Mouse (Mus musculus): ENCODE measurements around the gene D11Wsu47e. TPM values are rescaled to one million over a fixed set of nuclear protein-coding genes. Genes with fewer than 3 reads are reported as not detected.

Gene D11Wsu47e
- total RNA-seq, 2 experiments from 2014 or later, result 3.4 to 3.8 TPM

DNA sequence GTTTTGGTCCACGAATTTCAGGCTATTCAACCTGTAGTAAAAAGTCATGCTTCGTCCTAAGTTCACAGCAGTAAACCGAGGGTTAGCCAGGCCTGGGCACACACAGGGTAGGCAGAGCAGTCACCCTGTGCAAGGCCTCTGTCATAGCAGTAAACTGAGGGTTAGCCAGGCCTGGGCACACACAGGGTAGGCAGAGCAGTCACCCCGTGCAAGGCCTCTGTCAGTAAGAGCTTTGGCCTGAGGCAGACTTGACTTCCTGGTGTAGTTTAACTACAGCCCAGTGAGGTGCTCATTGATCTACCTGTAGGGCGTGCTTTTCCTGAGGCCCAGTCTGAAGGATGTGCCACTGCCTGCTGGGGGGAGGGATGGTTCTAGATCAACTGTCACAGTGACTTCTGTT is 7.1 kb downstream of the D11Wsu47e start:
- DNase-seq, result no peak
- intact Hi-C loops (cut with DNase I), result loop anchor here (5.0 kb wide), 1 partner anchor 39 kb away; the partner anchor contains the start of gene Slc39a11

DNA sequence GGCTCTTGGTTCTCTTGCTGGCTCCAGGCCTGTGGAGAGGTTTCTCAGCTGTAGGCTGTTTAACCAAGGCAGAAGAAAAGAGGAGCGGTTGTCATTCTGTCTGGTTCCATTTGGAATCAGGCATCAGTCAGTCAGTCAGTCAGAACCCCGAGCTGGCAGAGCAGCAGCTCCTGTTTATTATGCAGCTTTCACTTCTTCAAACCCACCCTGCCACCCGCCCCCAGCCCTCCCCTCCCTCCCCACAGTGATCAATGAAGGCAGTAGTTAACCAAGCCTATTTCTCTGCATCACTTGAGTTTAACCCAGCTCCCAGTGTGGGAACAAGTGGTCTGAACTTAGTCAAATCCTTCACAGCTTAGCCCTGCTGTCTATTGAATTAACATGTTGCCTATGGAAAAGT is 7.6 kb downstream of the D11Wsu47e start:
- DNase-seq, result no peak
- intact Hi-C loops (cut with DNase I), result loop anchor here (5.0 kb wide), 1 partner anchor 40 kb away; the partner anchor contains the start of gene Slc39a11

- intact Hi-C loops (cut with DNase I), result no loop called here
- DNase-seq, result no peak
Observed at GRCm38 (mm10) chr11:113697571-113697970, 13.4 kb downstream of the D11Wsu47e start.

GRCm38 (mm10) chr11:113698013-113698545 is 13.9 kb downstream of the D11Wsu47e start:
- intact Hi-C loops (cut with DNase I), result no loop called here
- no peak for DNase-seq

DNA sequence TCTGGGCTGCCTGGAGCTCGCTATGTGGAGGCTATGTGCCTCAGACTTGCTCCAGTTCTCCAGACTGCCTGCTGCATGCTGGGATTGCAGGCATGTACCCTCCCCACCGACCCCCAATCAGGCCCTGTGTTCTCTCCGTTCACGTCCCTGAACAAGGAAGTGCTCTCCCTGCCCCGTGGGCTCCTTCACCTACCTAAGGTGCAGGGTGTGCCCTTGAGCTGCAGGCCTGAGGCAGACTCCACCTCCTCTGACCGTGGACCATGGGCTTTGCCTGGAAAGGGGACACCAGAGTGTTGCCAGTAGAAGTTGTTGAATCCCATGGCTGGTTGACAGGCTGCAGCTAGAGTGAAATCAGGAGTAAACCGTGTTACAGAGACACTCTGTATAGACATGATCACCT is 15.4 kb downstream of the D11Wsu47e start:
- intact Hi-C loops (cut with DNase I), result no loop called here

DNA sequence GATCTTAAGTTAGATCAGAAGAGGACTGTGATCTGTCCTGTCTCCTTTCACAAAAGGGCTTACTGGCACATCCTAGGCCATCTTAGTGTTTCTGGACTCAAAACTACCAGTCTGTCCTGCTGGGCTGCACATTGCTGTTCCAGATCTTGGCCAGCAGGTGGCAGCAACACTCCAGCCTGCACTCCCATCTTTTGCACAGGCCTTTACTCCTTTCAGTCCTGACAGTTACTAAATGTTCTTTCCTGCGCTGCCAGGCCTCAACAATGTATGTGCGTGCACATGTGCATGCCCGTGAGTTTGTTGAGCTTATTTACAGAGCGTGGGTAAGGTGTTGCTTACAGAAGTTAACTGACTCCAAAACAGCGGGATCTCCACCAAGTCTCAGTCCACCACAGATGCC is 19.5 kb downstream of the D11Wsu47e start:
- peak; percentile 48 to 77 for DNase-seq
- intact Hi-C loops (cut with DNase I), result no loop called here

More for the DNA sequence above, 15.4 kb downstream of the D11Wsu47e start:
- no peak for DNase-seq

GRCm38 (mm10) chr11:113705966-113706652 is 21.9 kb downstream of the D11Wsu47e start:
- DNase-seq, result no peak
- intact Hi-C loops (cut with DNase I), result no loop called here

- no peak for DNase-seq
- intact Hi-C loops (cut with DNase I), result no loop called here
Observed at GRCm38 (mm10) chr11:113708629-113709213, 24.5 kb downstream of the D11Wsu47e start.

GRCm38 (mm10) chr11:113709272-113709671 is 25.1 kb downstream of the D11Wsu47e start:
- intact Hi-C loops (cut with DNase I), result no loop called here
- no peak for DNase-seq

GRCm38 (mm10) chr11:113709731-113710256 is 25.6 kb downstream of the D11Wsu47e start, which contains the start of gene Cpsf4l:
Cpsf4l (minus strand) TSS chr11:113710017.
- intact Hi-C loops (cut with DNase I), result no loop called here

GRCm38 (mm10) chr11:113710257-113710777 is 26.1 kb downstream of the D11Wsu47e start:
- intact Hi-C loops (cut with DNase I), result no loop called here
- DNase-seq, result no peak

More at GRCm38 (mm10) chr11:113709731-113710256, 25.6 kb downstream of the D11Wsu47e start, which contains the start of gene Cpsf4l:
- DNase-seq, result no peak

DNA sequence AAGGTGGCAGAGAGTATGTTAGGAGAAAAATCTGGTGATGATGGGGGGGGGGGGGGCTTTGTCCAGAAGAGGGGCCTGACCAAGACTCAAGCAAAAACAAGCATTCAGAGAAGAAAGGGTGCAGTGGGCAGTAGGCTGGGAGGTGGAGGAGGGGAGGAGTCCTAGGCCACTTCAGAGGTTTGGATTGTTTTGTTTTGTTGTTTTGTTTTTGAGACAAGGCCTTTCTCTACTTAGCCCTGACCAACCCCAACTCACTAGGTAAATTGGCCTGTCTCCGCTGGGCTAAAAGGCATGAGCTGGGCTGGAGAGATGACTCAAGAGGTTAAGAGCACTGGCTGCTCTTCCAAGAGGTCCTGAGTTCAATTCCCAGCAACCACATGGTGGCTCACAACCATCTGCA is 26.8 kb downstream of the D11Wsu47e start:
- no peak for DNase-seq
- intact Hi-C loops (cut with DNase I), result no loop called here

DNA sequence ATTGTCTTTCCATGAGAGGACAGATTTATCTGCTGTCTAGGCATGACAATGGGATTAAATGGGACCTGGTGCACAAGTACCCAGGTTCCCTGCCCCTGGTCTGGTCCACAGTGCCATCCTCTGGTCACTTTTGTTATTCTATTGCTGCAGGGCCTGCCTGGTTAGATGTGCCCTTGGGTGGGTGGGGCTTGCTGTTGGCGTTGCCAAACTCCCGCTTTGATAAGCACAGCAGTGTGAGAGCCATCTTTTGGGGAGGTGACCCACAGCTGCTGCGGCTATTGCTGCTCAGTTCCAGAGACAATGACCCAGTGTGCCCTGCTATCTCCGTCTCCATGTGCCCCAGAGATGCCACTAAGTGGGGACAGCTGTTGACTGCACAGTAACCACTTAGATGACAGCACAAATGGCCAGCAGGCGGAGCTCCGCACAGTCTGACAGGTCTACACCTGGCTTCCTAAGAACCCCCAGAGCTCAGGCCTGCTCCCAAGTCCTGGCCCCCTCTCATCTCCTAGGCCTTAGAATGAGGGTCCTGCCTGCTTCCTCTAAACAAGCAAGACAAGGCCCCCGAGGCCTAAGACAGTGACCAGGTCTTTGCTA is 31.0 kb downstream of the D11Wsu47e start:
- DNase-seq, result no peak
- intact Hi-C loops (cut with DNase I), result no loop called here

GRCm38 (mm10) chr11:113716132-113716531 is 31.9 kb downstream of the D11Wsu47e start:
- DNase-seq, result no peak
- intact Hi-C loops (cut with DNase I), result no loop called here

DNA sequence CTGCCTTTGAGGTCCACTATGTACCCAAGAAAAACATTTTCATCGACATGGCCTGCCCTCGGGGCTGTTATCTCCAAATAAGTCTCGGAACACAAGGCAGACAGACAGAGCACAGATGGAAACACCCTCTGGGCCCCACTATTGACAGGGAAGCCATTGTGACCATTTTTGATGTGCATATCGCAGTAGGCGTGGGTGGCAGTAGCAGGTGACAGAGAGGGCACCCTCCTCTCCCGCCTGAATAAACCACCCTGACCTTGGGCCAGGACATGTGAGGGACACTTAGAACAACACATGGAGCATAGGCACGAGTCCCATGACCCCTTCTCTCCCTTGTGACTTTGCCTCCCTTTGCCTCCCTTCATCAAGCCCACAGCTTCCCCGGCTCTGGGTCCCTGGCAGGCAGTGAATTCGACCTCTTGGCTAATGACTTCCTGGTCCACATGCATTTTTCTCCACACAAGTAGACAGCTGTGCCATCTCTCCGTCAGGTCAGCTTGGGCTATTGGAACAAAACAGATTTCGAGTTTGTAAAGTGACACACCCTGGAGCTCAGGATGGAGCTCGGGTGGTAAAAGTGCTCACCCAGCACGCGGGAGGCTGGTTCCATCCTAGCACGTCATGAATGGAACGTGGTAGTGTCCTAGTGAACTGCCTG is 33.7 kb downstream of the D11Wsu47e start:
- intact Hi-C loops (cut with DNase I), result no loop called here
- no peak for DNase-seq

- intact Hi-C loops (cut with DNase I), result no loop called here
- no peak for DNase-seq
Observed at GRCm38 (mm10) chr11:113722405-113723090, 38.3 kb downstream of the D11Wsu47e start.

GRCm38 (mm10) chr11:113725235-113726048 is 41.2 kb downstream of the D11Wsu47e start:
- intact Hi-C loops (cut with DNase I), result no loop called here
- DNase-seq, result peak in 1 of 2 experiments; percentile 52

- intact Hi-C loops (cut with DNase I), result no loop called here
- DNase-seq, result no peak
Observed at GRCm38 (mm10) chr11:113726994-113727888, 43.0 kb downstream of the D11Wsu47e start.
